Mouse (Mus musculus) cortical plate, adult 2 months (tissue): Measurements from ENCODE around the gene Rasa3. TPM values are rescaled to one million over a fixed set of nuclear protein-coding genes. Genes with fewer than 3 reads are reported as not detected.

Source experiments
- H3K27ac ChIP-seq: fragments of 200-500 bp; 2 replicates; pipeline ENCODE4 v1.5.1; 2012; ENCODE audit warnings: low read length, control low read depth, inconsistent platforms; ENCODE audit not compliant: insufficient read depth
- H3K4me1 ChIP-seq: fragments of 200-500 bp; 2 replicates; pipeline ENCODE4 v1.6.1; 2011; ENCODE audit warnings: low read length; ENCODE audit not compliant: control insufficient read depth, insufficient read depth
- H3K4me3 ChIP-seq: fragments of 200-500 bp; 2 replicates; pipeline ENCODE4 v1.5.1; 2011; ENCODE audit warnings: mild to moderate bottlenecking, low read length, control low read depth; ENCODE audit not compliant: insufficient read depth
- CTCF ChIP-seq: fragments of 200-500 bp; IDR thresholded peaks from 2 replicates; pipeline ENCODE4 v1.5.1; 2011; ENCODE audit warnings: mild to moderate bottlenecking, control low read depth, low read length; ENCODE audit not compliant: insufficient read depth; ENCODE audit errors: extremely low read depth
- POLR2A ChIP-seq: fragments of 200-500 bp; IDR thresholded peaks from 2 replicates; pipeline ENCODE4 v1.6.1; 2011; ENCODE audit warnings: mild to moderate bottlenecking, low read length, control low read depth; ENCODE audit not compliant: insufficient read depth; ENCODE audit errors: extremely low read depth
- polyA plus RNA-seq: library from polyadenylated mRNA; depleted of rRNA; stranded (reverse); fragments of >200 nt; gene quantifications from 2 replicates; pipeline ENCODE4 v1.2.3, GENCODE M21; 2012

Rasa3 gene
- polyA plus RNA-seq, 1 experiment: 52.4 TPM

GRCm38 (mm10) chr8:13593340-13593739, 84.1 kb downstream of the Rasa3 start:
- H3K27ac ChIP-seq: no peak overlapping the region

GRCm38 (mm10) chr8:13591246-13591645, 86.2 kb downstream of the Rasa3 start:
- Histone ChIP-seq H3K4me3 (no peak overlapping the region), H3K4me1 (no peaks in the 10 kb centered on the region), H3K27ac (no peak overlapping the region)
- TF ChIP-seq CTCF (no peak), POLR2A (no peak)

More at GRCm38 (mm10) chr8:13593340-13593739, 84.1 kb downstream of the Rasa3 start:
- TF ChIP-seq CTCF: no peak
- TF ChIP-seq POLR2A: no peak
- Histone ChIP-seq H3K4me3 (no peak overlapping the region), H3K4me1 (no peaks in the 10 kb centered on the region)

GRCm38 (mm10) chr8:13589071-13589470, 88.3 kb downstream of the Rasa3 start:
- no peaks in the 10 kb centered on the region for H3K4me1 ChIP-seq
- no peak for TF ChIP-seq POLR2A
- no peak for TF ChIP-seq CTCF
- no peak overlapping the region for H3K4me3 ChIP-seq
- no peak overlapping the region for H3K27ac ChIP-seq

- Histone ChIP-seq H3K27ac (no peak overlapping the region), H3K4me3 (no peak overlapping the region), H3K4me1 (no peaks in the 10 kb centered on the region)
- TF ChIP-seq CTCF (no peak), POLR2A (no peak)
Measured at GRCm38 (mm10) chr8:13584652-13585051, 92.8 kb downstream of the Rasa3 start.

- TF ChIP-seq POLR2A: no peak
- TF ChIP-seq CTCF: no peak
- no peaks in the 10 kb centered on the region for H3K4me1 ChIP-seq
- no peak overlapping the region for H3K4me3 ChIP-seq
- no peak overlapping the region for H3K27ac ChIP-seq
Measured at GRCm38 (mm10) chr8:13577869-13578268, 99.5 kb downstream of the Rasa3 start.

- peaks cover 5% of the 10 kb centered on the region; the same call in 1 of the 2 replicates for H3K4me1 ChIP-seq
Measured at GRCm38 (mm10) chr8:13571999-13572398, 105.4 kb downstream of the Rasa3 start.

GRCm38 (mm10) chr8:13562118-13562517, 115.3 kb downstream of the Rasa3 start, which contains the start of gene 1700029H14Rik:
Gene 1700029H14Rik, minus strand, starts transcription at chr8:13562461.
- TF ChIP-seq POLR2A: no peak
- no peak for TF ChIP-seq CTCF
- no peaks in the 10 kb centered on the region for H3K4me1 ChIP-seq
- H3K4me3 ChIP-seq: no peak within 1 kb of the TSS
- H3K27ac ChIP-seq: no peak within 1 kb of the TSS

More at GRCm38 (mm10) chr8:13571999-13572398, 105.4 kb downstream of the Rasa3 start:
- no peak overlapping the region for H3K4me3 ChIP-seq
- H3K27ac ChIP-seq: no peak overlapping the region
- no peak for TF ChIP-seq POLR2A

GRCm38 (mm10) chr8:13557526-13557925, 119.9 kb downstream of the Rasa3 start:
- H3K4me1 ChIP-seq: no peaks in the 10 kb centered on the region
- H3K4me3 ChIP-seq: no peak overlapping the region
- TF ChIP-seq CTCF: no peak
- no peak for TF ChIP-seq POLR2A
- no peak overlapping the region for H3K27ac ChIP-seq

- Histone ChIP-seq H3K4me3 (no peak overlapping the region), H3K4me1 (peaks cover 3% of the 10 kb centered on the region; the same call in 1 of the 2 replicates), H3K27ac (no peak overlapping the region)
- no peak for TF ChIP-seq POLR2A
- no peak for TF ChIP-seq CTCF
Measured at GRCm38 (mm10) chr8:13551574-13551830, 125.9 kb downstream of the Rasa3 start.

GRCm38 (mm10) chr8:13550718-13551573, 126.5 kb downstream of the Rasa3 start:
- TF ChIP-seq POLR2A (no peak), CTCF (peak; percentile 95)
- no peak overlapping the region for H3K27ac ChIP-seq
- peaks cover 3% of the 10 kb centered on the region; the same call in 1 of the 2 replicates for H3K4me1 ChIP-seq
- H3K4me3 ChIP-seq: no peak overlapping the region
